ENCODE assay signal across 8 mouse cellular contexts in genomic region chr9:75409852-75410378, GRCm38 (mm10). TPM values are rescaled to one million over a fixed set of nuclear protein-coding genes. Genes with fewer than 3 reads are reported as not detected.
A peak's percentile ranks its signal among the peaks of the same experiment; 100 is the strongest.
DNase-seq lines count a peak whose midpoint lies in the region; ATAC-seq and TF ChIP-seq lines count a peak whose summit lies in the region.

Gene Mapk6 (minus strand): TSS chr9:75410005.

- ATAC-seq in lung, embryonic 15.5 days (ENCODE audit: borderline replicate concordance, extremely low read depth, low FRiP score, low TSS enrichment), result peak; percentile 92

- H3K9me3 ChIP-seq in hindbrain, embryonic 10.5 days, result no peaks in the 10 kb centered on the region
- H3K9me3 ChIP-seq in lung, embryonic 15.5 days, result no peaks in the 10 kb centered on the region

- H3K4me3 ChIP-seq in hindbrain, embryonic 10.5 days, result peak within 1 kb of the TSS; percentile 96
- H3K4me3 ChIP-seq in lung, embryonic 15.5 days, result peak within 1 kb of the TSS; percentile 86
- peak within 1 kb of the TSS; percentile 95 for H3K4me3 ChIP-seq in olfactory bulb, adult 2 months (ENCODE audit: insufficient read depth, low read depth, low read length)
- H3K4me3 ChIP-seq in thymus, adult 2 months (ENCODE audit: control insufficient read depth, insufficient read depth, low read length), result peak within 1 kb of the TSS; percentile 99

- H3K4me1 ChIP-seq in hindbrain, embryonic 10.5 days (replicated peaks), result peaks cover 47% of the 10 kb centered on the region
- H3K4me1 ChIP-seq in lung, embryonic 15.5 days, result peaks cover 29% of the 10 kb centered on the region
- peaks cover 6% of the 10 kb centered on the region for H3K4me1 ChIP-seq in olfactory bulb, adult 2 months (ENCODE audit: control insufficient read depth, insufficient read depth, low read length)
- H3K4me1 ChIP-seq in thymus, adult 2 months (replicated peaks; ENCODE audit: control insufficient read depth, insufficient read depth, low read length), result peaks cover 30% of the 10 kb centered on the region

- no peaks in the 10 kb centered on the region for H3K36me3 ChIP-seq in hindbrain, embryonic 10.5 days
- H3K36me3 ChIP-seq in lung, embryonic 15.5 days, result no peaks in the 10 kb centered on the region
- H3K36me3 ChIP-seq in thymus, adult 2 months (ENCODE audit: control insufficient read depth, insufficient read depth, low read length), result no peaks in the 10 kb centered on the region

- H3K9ac ChIP-seq in lung, embryonic 15.5 days, result peak within 1 kb of the TSS; percentile 83

- under 1% methylated on average over 58 of the region's 58 CpGs for WGBS in hindbrain, embryonic 10.5 days
- under 1% methylated on average over 53 of the region's 58 CpGs for WGBS in lung, embryonic 15.5 days
- WGBS in olfactory bulb, adult 2 months, result under 1% methylated on average over 58 of the region's 58 CpGs
- under 1% methylated on average over 58 of the region's 58 CpGs for WGBS in thymus, adult 2 months

- DNase-seq in NIH3T3 (ENCODE audit: low read depth), result peak; percentile 97
- DNase-seq in cerebellum, adult 9-11 months, result peak; percentile 97
- peak; percentile 90 to 97 for DNase-seq in frontal cortex, adult 2 months (ENCODE audit: extremely low spot score in 1 of 2, low spot score in 1 of 2)
- peak; percentile 94 for DNase-seq in hindbrain, embryonic 10.5 days (ENCODE audit: low spot score)
- peak; percentile 92 for DNase-seq in layer of hippocampus, adult 9-10 months (ENCODE audit: low spot score)
- DNase-seq in thymus, adult 2 months, result peak; percentile 98

- H3K27me3 ChIP-seq in hindbrain, embryonic 10.5 days (ENCODE audit: insufficient read depth, poor library complexity, severe bottlenecking), result no peaks in the 10 kb centered on the region
- no peaks in the 10 kb centered on the region for H3K27me3 ChIP-seq in lung, embryonic 15.5 days
- no peaks in the 10 kb centered on the region for H3K27me3 ChIP-seq in thymus, adult 2 months (ENCODE audit: control insufficient read depth, insufficient read depth, low read length)

- TF ChIP-seq POLR2A in olfactory bulb, adult 2 months (IDR thresholded peaks at IDR 0.05; ENCODE audit: insufficient read depth, low read depth, low read length), result peak; percentile 65; the same call in 1 of the 2 replicates
- peak; percentile 94 for TF ChIP-seq POLR2A in thymus, adult 2 months (IDR thresholded peaks at IDR 0.05; ENCODE audit: control insufficient read depth, extremely low read depth, insufficient read depth, low read length, poor library complexity)

- peak within 1 kb of the TSS; percentile 100 for H3K27ac ChIP-seq in hindbrain, embryonic 10.5 days
- peak within 1 kb of the TSS; percentile 99 for H3K27ac ChIP-seq in lung, embryonic 15.5 days
- peak within 1 kb of the TSS; percentile 94 for H3K27ac ChIP-seq in olfactory bulb, adult 2 months (ENCODE audit: insufficient read depth, low read depth, low read length)
- H3K27ac ChIP-seq in thymus, adult 2 months (ENCODE audit: control insufficient read depth, insufficient read depth, low read length), result peak within 1 kb of the TSS; percentile 67

- H3K4me2 ChIP-seq in lung, embryonic 15.5 days, result peak within 1 kb of the TSS; percentile 72

- TF ChIP-seq CTCF in olfactory bulb, adult 2 months (IDR thresholded peaks at IDR 0.05; ENCODE audit: insufficient read depth, low read depth, low read length), result no peak
- TF ChIP-seq CTCF in thymus, adult 2 months (IDR thresholded peaks at IDR 0.05; ENCODE audit: borderline replicate concordance, control insufficient read depth, extremely low read depth, insufficient read depth, low read length, poor library complexity), result peak; percentile 69

RNA-seq across cellular contexts. Expression of gene Mapk6, which starts in this region (rescaled TPM):
- polyA plus RNA-seq in frontal cortex, adult 2 months (2012; rRNA removed), result 32.2 and 34.6 TPM in 2 replicates
- 134 and 146 TPM in 2 replicates for polyA plus RNA-seq in hindbrain, embryonic 10.5 days (2016; fragmentation: Nextera tagmentation; extraction: Ambion mirVana)
- polyA plus RNA-seq in lung, embryonic 15.5 days (2015; fragmentation: Nextera tagmentation; extraction: Ambion mirVana), result 45.0 and 49.7 TPM in 2 replicates
- polyA plus RNA-seq in olfactory bulb, adult 2 months (2012; ENCODE audit: insufficient read depth, insufficient read length, low replicate concordance, missing spikeins), result not detected in 2 replicates
- polyA plus RNA-seq in thymus, adult 2 months (2012; rRNA removed), result 31.7 and 38.4 TPM in 2 replicates

Comparison
In these comparisons a context has a peak if more than half of its experiments do, and no peak if none do; other contexts are left out.
1. Peak in every context shown above with its lines: DNase-seq, ATAC-seq, H3K4me3 ChIP-seq and H3K27ac ChIP-seq.